Mouse (Mus musculus) telencephalon, adult 2 months (tissue): ENCODE results near the gene Nid2.

Experiments used
- DNase-seq: peaks from one replicate; pipeline ENCODE4 v3.0.0-alpha.2; 2011; ENCODE audit warnings: low read depth, low spot score

Gene Nid2

GRCm38 (mm10) chr14:19744876-19745275, 6.2 kb upstream of the Nid2 start:
- DNase-seq: no peak

- no peak for DNase-seq
Observed at GRCm38 (mm10) chr14:19746232-19746631, 4.8 kb upstream of the Nid2 start.

- no peak for DNase-seq
Observed at GRCm38 (mm10) chr14:19746731-19747130, 4.3 kb upstream of the Nid2 start.

GRCm38 (mm10) chr14:19749743-19750142, 1.3 kb upstream of the Nid2 start:
- no peak for DNase-seq

GRCm38 (mm10) chr14:19750411-19751024, 547 bp upstream of the Nid2 start:
- DNase-seq: no peak

- no peak for DNase-seq
Observed at GRCm38 (mm10) chr14:19752276-19752675, 1.2 kb downstream of the Nid2 start.

- no peak for DNase-seq
Observed at GRCm38 (mm10) chr14:19759277-19760193, 8.5 kb downstream of the Nid2 start.

GRCm38 (mm10) chr14:19760721-19761120, 9.7 kb downstream of the Nid2 start:
- no peak for DNase-seq

GRCm38 (mm10) chr14:19762014-19762413, 10.9 kb downstream of the Nid2 start:
- DNase-seq: no peak

- DNase-seq: no peak
Observed at GRCm38 (mm10) chr14:19763527-19763926, 12.5 kb downstream of the Nid2 start.

GRCm38 (mm10) chr14:19764331-19764730, 13.3 kb downstream of the Nid2 start:
- no peak for DNase-seq

GRCm38 (mm10) chr14:19765539-19766379, 14.7 kb downstream of the Nid2 start:
- DNase-seq: no peak

- no peak for DNase-seq
Observed at GRCm38 (mm10) chr14:19766380-19766649, 15.2 kb downstream of the Nid2 start.

GRCm38 (mm10) chr14:19768648-19769047, 17.6 kb downstream of the Nid2 start:
- DNase-seq: no peak

- DNase-seq: no peak
Observed at GRCm38 (mm10) chr14:19769441-19770200, 18.6 kb downstream of the Nid2 start.

- DNase-seq: no peak
Observed at GRCm38 (mm10) chr14:19771173-19771572, 20.1 kb downstream of the Nid2 start.

- DNase-seq: no peak
Observed at GRCm38 (mm10) chr14:19774036-19774628, 23.1 kb downstream of the Nid2 start.

- DNase-seq: no peak
Observed at GRCm38 (mm10) chr14:19775491-19775890, 24.4 kb downstream of the Nid2 start.

GRCm38 (mm10) chr14:19776179-19776578, 25.1 kb downstream of the Nid2 start:
- no peak for DNase-seq

GRCm38 (mm10) chr14:19776890-19777289, 25.8 kb downstream of the Nid2 start:
- DNase-seq: no peak

GRCm38 (mm10) chr14:19777365-19777764, 26.3 kb downstream of the Nid2 start:
- no peak for DNase-seq
